Mouse (Mus musculus) stomach, postnatal 0 days (tissue): Measurements from ENCODE around the gene Tgfbr1.

Source experiments
- CTCF ChIP-seq: IDR thresholded peaks from 2 replicates; pipeline ENCODE4 v1.5.1; 2016; ENCODE audit warnings: antibody characterized with exemption, low read depth, mild to moderate bottlenecking, moderate library complexity
- EP300 ChIP-seq: optimal IDR thresholded peaks from 2 replicates; pipeline ENCODE3; 2016; ENCODE audit warnings: antibody characterized with exemption

DNA sequence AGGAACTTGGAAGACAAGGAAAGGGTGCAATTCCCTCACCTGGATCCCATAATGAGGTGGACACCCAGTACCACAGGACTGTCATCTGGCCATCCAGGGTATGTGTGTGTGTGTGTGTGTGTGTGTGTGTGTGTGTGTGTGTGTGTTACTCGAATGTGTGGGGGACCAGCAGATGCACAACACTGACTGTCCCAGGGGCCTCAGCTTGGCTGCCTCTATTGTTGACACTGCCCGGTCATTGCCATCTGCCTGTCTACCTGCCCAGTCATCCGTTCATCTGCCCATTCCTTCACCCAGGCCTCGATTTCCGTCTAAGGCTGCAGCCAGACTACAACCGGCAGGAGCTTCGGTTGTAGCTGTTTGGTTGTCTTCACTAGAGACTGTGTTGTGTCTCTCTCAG, 79.7 kb downstream of the Tgfbr1 start:
- TF ChIP-seq CTCF (no peak), EP300 (no peak)
